Mouse (Mus musculus) lung, postnatal 0 days (tissue): ENCODE measurements at regions not wholly inside any gene's neighbourhood (a gene's known extent, or its start where the extent isn't known, plus 50 kb on each side); places are given as distances from the start of the nearest gene placed in this dataset.

Experiments used
- ATAC-seq: fragments of 200-750 bp; cut with Nextera tagmentation; 2 replicates; pipeline ENCODE4 v1.8.0; 2017; ENCODE audit warnings: moderate library complexity
- DNase-seq: peaks from one replicate; pipeline ENCODE4 v3.0.0-alpha.2; 2016; ENCODE audit warnings: low spot score
- H3K27ac ChIP-seq: fragments of 300-500 bp; sonication (generic); 2 replicates; pipeline ENCODE4 v1.5.1; 2014; ENCODE audit warnings: antibody characterized with exemption, mild to moderate bottlenecking, low read length, mixed read lengths
- H3K27me3 ChIP-seq: fragments of 300-500 bp; sonication (generic); replicated peaks from 2 replicates; pipeline ENCODE4 v1.6.1; 2014; ENCODE audit warnings: low read length, mixed read lengths; ENCODE audit not compliant: insufficient read depth
- H3K36me3 ChIP-seq: fragments of 300-500 bp; sonication (generic); 2 replicates; pipeline ENCODE4 v1.6.1; 2014; ENCODE audit warnings: low read length, mixed read lengths; ENCODE audit not compliant: insufficient read depth
- H3K4me1 ChIP-seq: fragments of 300-500 bp; sonication (generic); 2 replicates; pipeline ENCODE4 v1.6.1; 2014; ENCODE audit warnings: antibody characterized with exemption, low read depth, low read length, mixed read lengths; ENCODE audit not compliant: insufficient read depth
- H3K4me2 ChIP-seq: fragments of 300-500 bp; sonication (generic); replicated peaks from 2 replicates; pipeline ENCODE4 v1.6.1; 2014; ENCODE audit warnings: low read depth, mild to moderate bottlenecking, low read length, moderate library complexity, mixed read lengths
- H3K4me3 ChIP-seq: fragments of 300-500 bp; sonication (generic); 2 replicates; pipeline ENCODE4 v1.5.1; 2014; ENCODE audit warnings: low read depth, low read length
- H3K9ac ChIP-seq: fragments of 300-500 bp; sonication (generic); replicated peaks from 2 replicates; pipeline ENCODE4 v1.6.1; 2014; ENCODE audit warnings: low read depth, mild to moderate bottlenecking
- H3K9me3 ChIP-seq: fragments of 300-500 bp; sonication (generic); 2 replicates; pipeline ENCODE4 v1.6.1; 2016; ENCODE audit warnings: low read length, mixed read lengths
- CTCF ChIP-seq: IDR thresholded peaks from 2 replicates; pipeline ENCODE4 v1.5.1; 2016; ENCODE audit warnings: antibody characterized with exemption, mild to moderate bottlenecking
- EP300 ChIP-seq: IDR thresholded peaks from 2 replicates; pipeline ENCODE4 v1.6.1; 2016; ENCODE audit warnings: antibody characterized with exemption, mild to moderate bottlenecking, control low read depth
- WGBS: fragments of 180-500 bp; shearing (Covaris S2); extraction: QIAGEN DNeasy Blood & Tissue Kit; methylation state at CpG from one replicate; pipeline ENCODE4 v1.1.7; 2014; 5-methylcytosine and 5-hydroxymethylcytosine counted together

GRCm38 (mm10) chr3:148676025-148676424 lies 314.3 kb downstream of the Adgrl2 start:
- Histone ChIP-seq H3K36me3 (no peaks in the 10 kb centered on the region), H3K27me3 (no peaks in the 10 kb centered on the region), H3K27ac (no peak overlapping the region), H3K9ac (no peak overlapping the region), H3K9me3 (no peaks in the 10 kb centered on the region), H3K4me1 (no peaks in the 10 kb centered on the region), H3K4me2 (no peak overlapping the region), H3K4me3 (no peak overlapping the region)
- 79% methylated on average over 2 of the region's 2 CpGs for WGBS
- DNase-seq (no peak), ATAC-seq (no peak)
- TF ChIP-seq EP300: no peak
- TF ChIP-seq CTCF: peak; percentile 45

- Histone ChIP-seq H3K9me3 (no peaks in the 10 kb centered on the region), H3K36me3 (no peaks in the 10 kb centered on the region), H3K27ac (no peak overlapping the region), H3K4me1 (no peaks in the 10 kb centered on the region), H3K4me3 (no peak overlapping the region), H3K27me3 (no peaks in the 10 kb centered on the region), H3K9ac (no peak overlapping the region), H3K4me2 (no peak overlapping the region)
- DNase-seq (no peak), ATAC-seq (no peak)
- 50% methylated on average over 6 of the region's 6 CpGs for WGBS
- TF ChIP-seq CTCF: no peak
- TF ChIP-seq EP300: no peak
These were observed 327.4 kb downstream of the Adgrl2 start for GRCm38 (mm10) chr3:148662888-148663477.

GRCm38 (mm10) chr3:148659024-148659423 lies 331.3 kb downstream of the Adgrl2 start:
- 81% methylated on average over 5 of the region's 5 CpGs for WGBS
- H3K4me2 ChIP-seq: no peak overlapping the region
- DNase-seq (no peak), ATAC-seq (no peak)
- no peak for TF ChIP-seq CTCF
- no peak for TF ChIP-seq EP300
- no peak overlapping the region for H3K9ac ChIP-seq
- no peak overlapping the region for H3K27ac ChIP-seq
- H3K4me3 ChIP-seq: no peak overlapping the region
- no peaks in the 10 kb centered on the region for H3K27me3 ChIP-seq
- no peaks in the 10 kb centered on the region for H3K9me3 ChIP-seq
- H3K36me3 ChIP-seq: no peaks in the 10 kb centered on the region
- no peaks in the 10 kb centered on the region for H3K4me1 ChIP-seq

GRCm38 (mm10) chr3:148658368-148658767 lies 332.0 kb downstream of the Adgrl2 start:
- Histone ChIP-seq H3K4me1 (no peaks in the 10 kb centered on the region), H3K27me3 (no peaks in the 10 kb centered on the region), H3K27ac (no peak overlapping the region), H3K9me3 (no peaks in the 10 kb centered on the region), H3K36me3 (no peaks in the 10 kb centered on the region), H3K4me2 (no peak overlapping the region), H3K9ac (no peak overlapping the region), H3K4me3 (no peak overlapping the region)
- 69% methylated on average over 8 of the region's 8 CpGs for WGBS
- ATAC-seq: no peak
- DNase-seq: no peak
- no peak for TF ChIP-seq CTCF
- no peak for TF ChIP-seq EP300

- no peaks in the 10 kb centered on the region for H3K4me1 ChIP-seq
- no peaks in the 10 kb centered on the region for H3K9me3 ChIP-seq
- TF ChIP-seq EP300 (no peak), CTCF (no peak)
- H3K4me3 ChIP-seq: no peak overlapping the region
- H3K36me3 ChIP-seq: no peaks in the 10 kb centered on the region
- no peak overlapping the region for H3K4me2 ChIP-seq
- 75% methylated on average over 7 of the region's 7 CpGs for WGBS
- H3K27ac ChIP-seq: no peak overlapping the region
- no peaks in the 10 kb centered on the region for H3K27me3 ChIP-seq
- ATAC-seq (no peak), DNase-seq (peak; percentile 32)
- H3K9ac ChIP-seq: no peak overlapping the region
These were observed 334.2 kb downstream of the Adgrl2 start for GRCm38 (mm10) chr3:148656187-148656586.

GRCm38 (mm10) chr3:148650241-148650640 lies 340.1 kb downstream of the Adgrl2 start:
- no peaks in the 10 kb centered on the region for H3K36me3 ChIP-seq
- no peak overlapping the region for H3K4me3 ChIP-seq
- 57% methylated on average over 8 of the region's 8 CpGs for WGBS
- H3K27me3 ChIP-seq: no peaks in the 10 kb centered on the region
- TF ChIP-seq CTCF: no peak
- TF ChIP-seq EP300: no peak
- DNase-seq: no peak
- no peak for ATAC-seq
- no peaks in the 10 kb centered on the region for H3K4me1 ChIP-seq
- H3K9me3 ChIP-seq: no peaks in the 10 kb centered on the region
- no peak overlapping the region for H3K9ac ChIP-seq
- no peak overlapping the region for H3K4me2 ChIP-seq
- H3K27ac ChIP-seq: no peak overlapping the region

- no peak for ATAC-seq
- Histone ChIP-seq H3K27me3 (no peaks in the 10 kb centered on the region), H3K9me3 (no peaks in the 10 kb centered on the region), H3K36me3 (no peaks in the 10 kb centered on the region), H3K27ac (no peak overlapping the region), H3K4me1 (no peaks in the 10 kb centered on the region), H3K4me2 (no peak overlapping the region), H3K4me3 (no peak overlapping the region), H3K9ac (no peak overlapping the region)
- no peak for DNase-seq
- TF ChIP-seq CTCF (no peak), EP300 (no peak)
- 90% methylated on average over 5 of the region's 5 CpGs for WGBS
These were observed 345.4 kb downstream of the Adgrl2 start for GRCm38 (mm10) chr3:148644924-148645323.
